Mouse (Mus musculus) liver, embryonic 14.5 days (tissue): ENCODE measurements around the gene Tmem164.

Source experiments
- CTCF ChIP-seq: IDR thresholded peaks from 2 replicates; pipeline ENCODE4 v1.5.1; 2016; ENCODE audit warnings: antibody characterized with exemption, low read depth, control low read depth
- EP300 ChIP-seq: IDR thresholded peaks from 2 replicates; pipeline ENCODE4 v1.6.1; 2016; ENCODE audit warnings: antibody characterized with exemption, low read depth

DNA sequence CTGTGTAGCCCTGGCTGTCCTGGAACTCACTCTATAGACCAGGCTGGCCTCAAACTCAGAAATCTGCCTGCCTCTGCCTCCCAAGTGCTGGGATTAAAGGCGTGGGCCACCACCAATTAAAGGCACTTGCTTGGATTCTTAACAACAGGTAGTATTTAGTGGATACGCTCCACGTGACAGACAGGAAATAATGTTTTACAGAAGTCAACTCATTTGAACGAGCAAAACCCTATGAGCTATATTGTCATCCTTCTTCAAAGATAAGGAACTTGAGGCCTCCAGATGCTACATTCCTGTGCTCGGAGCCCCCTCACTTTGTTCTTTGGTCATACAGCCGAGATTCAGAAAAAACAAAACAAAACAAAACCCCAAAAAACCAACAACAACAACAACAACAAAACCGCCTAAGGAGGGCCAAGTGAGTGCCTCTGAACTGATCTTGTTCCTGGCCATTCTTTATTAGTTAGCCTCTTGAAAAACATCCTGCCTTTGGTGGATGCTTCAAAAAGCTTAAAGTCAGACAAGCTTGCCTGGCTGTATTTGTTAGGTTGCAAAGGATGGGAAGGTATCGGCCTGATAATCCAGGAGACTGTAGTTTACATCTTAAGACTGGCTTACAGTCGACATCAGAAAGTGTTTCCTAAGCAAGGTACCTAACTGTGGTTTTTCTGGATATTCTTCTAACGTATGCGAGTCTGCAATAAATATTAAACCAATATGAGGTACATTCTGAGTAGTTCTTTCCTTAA lies 1.5 kb upstream of the Tmem164 start:
- no peak for TF ChIP-seq CTCF
- TF ChIP-seq EP300: no peak
